Mouse (Mus musculus) kidney, postnatal 0 days (tissue): ENCODE results near the gene Elmo1. TPM values are rescaled to one million over a fixed set of nuclear protein-coding genes. Genes with fewer than 3 reads are reported as not detected.

Source experiments
- ATAC-seq: fragments of 200-750 bp; cut with Nextera tagmentation; replicated peaks from 2 replicates; pipeline ENCODE4 v1.8.0; 2017; ENCODE audit warnings: low read depth, moderate number of reproducible peaks, moderate TSS enrichment, moderate library complexity; ENCODE audit not compliant: low FRiP score
- DNase-seq: peaks from one replicate; pipeline ENCODE4 v3.0.0-alpha.2; 2016; ENCODE audit warnings: low spot score
- H3K27ac ChIP-seq: fragments of 300-500 bp; sonication (generic); 2 replicates; pipeline ENCODE4 v1.5.1; 2014; ENCODE audit warnings: mild to moderate bottlenecking
- H3K27me3 ChIP-seq: fragments of 300-500 bp; sonication (generic); 2 replicates; pipeline ENCODE4 v1.6.1; 2014; ENCODE audit warnings: low read length, mixed read lengths; ENCODE audit not compliant: insufficient read depth
- H3K36me3 ChIP-seq: fragments of 300-500 bp; sonication (generic); 2 replicates; pipeline ENCODE4 v1.6.1; 2014; ENCODE audit warnings: low read length, mixed read lengths; ENCODE audit not compliant: insufficient read depth
- H3K4me1 ChIP-seq: fragments of 300-500 bp; sonication (generic); replicated peaks from 2 replicates; pipeline ENCODE4 v1.6.1; 2014; ENCODE audit warnings: antibody characterized with exemption, low read length, mixed read lengths; ENCODE audit not compliant: insufficient read depth
- H3K4me2 ChIP-seq: fragments of 300-500 bp; sonication (generic); 2 replicates; pipeline ENCODE4 v1.6.1; 2014; ENCODE audit warnings: mild to moderate bottlenecking, low read length, moderate library complexity, mixed read lengths
- H3K4me3 ChIP-seq: fragments of 300-500 bp; sonication (generic); replicated peaks from 2 replicates; pipeline ENCODE4 v1.5.1; 2014; ENCODE audit warnings: low read depth, low read length
- H3K9ac ChIP-seq: fragments of 300-500 bp; sonication (generic); 2 replicates; pipeline ENCODE4 v1.6.1; 2014; ENCODE audit warnings: low read depth, low read length
- H3K9me3 ChIP-seq: fragments of 300-500 bp; sonication (generic); replicated peaks from 2 replicates; pipeline ENCODE4 v1.6.1; 2016; ENCODE audit warnings: low read length, inconsistent platforms, mixed read lengths
- CTCF ChIP-seq: IDR thresholded peaks from 2 replicates; pipeline ENCODE4 v1.5.1; 2016; ENCODE audit warnings: antibody characterized with exemption, low read depth, mild to moderate bottlenecking, moderate library complexity
- WGBS: fragments of 180-500 bp; shearing (Covaris S2); extraction: QIAGEN DNeasy Blood & Tissue Kit; methylation state at CpG from one replicate; pipeline ENCODE4 v1.1.7; 2014; 5-methylcytosine and 5-hydroxymethylcytosine counted together
- polyA plus RNA-seq: library from polyadenylated mRNA; unstranded; fragments of >200 nt; fragmentation: Nextera tagmentation; extraction: Ambion mirVana; gene quantifications from 2 replicates; pipeline ENCODE4 v1.2.1, GENCODE M21; 2015

Gene Elmo1
- polyA plus RNA-seq, 1 experiment from 2014 or later, result 5.1 TPM

- Histone ChIP-seq H3K4me1 (no peaks in the 10 kb centered on the region), H3K4me2 (no peak overlapping the region), H3K9ac (no peak overlapping the region), H3K36me3 (no peaks in the 10 kb centered on the region), H3K27ac (no peak overlapping the region), H3K9me3 (no peaks in the 10 kb centered on the region), H3K4me3 (no peak overlapping the region), H3K27me3 (no peaks in the 10 kb centered on the region)
- DNase-seq (no peak), ATAC-seq (no peak)
- 82% methylated on average over 3 of the region's 3 CpGs for WGBS
- no peak for TF ChIP-seq CTCF
These were observed 252.5 kb downstream of the Elmo1 start for GRCm38 (mm10) chr13:20342881-20343280.

- Histone ChIP-seq H3K4me3 (no peak overlapping the region), H3K27ac (no peak overlapping the region), H3K4me2 (no peak overlapping the region), H3K9ac (no peak overlapping the region), H3K36me3 (no peaks in the 10 kb centered on the region), H3K4me1 (no peaks in the 10 kb centered on the region), H3K9me3 (no peaks in the 10 kb centered on the region), H3K27me3 (no peaks in the 10 kb centered on the region)
- DNase-seq (no peak), ATAC-seq (no peak)
- no peak for TF ChIP-seq CTCF
- WGBS, result 83% methylated on average over 1 of the region's 1 CpGs
These were observed 259.4 kb downstream of the Elmo1 start for GRCm38 (mm10) chr13:20349754-20350153.

GRCm38 (mm10) chr13:20352631-20353030 is 262.2 kb downstream of the Elmo1 start:
- ATAC-seq, result no peak
- WGBS, result 97% methylated on average over 2 of the region's 2 CpGs

GRCm38 (mm10) chr13:20353862-20354603 is 263.6 kb downstream of the Elmo1 start:
- Histone ChIP-seq H3K4me2 (no peak overlapping the region), H3K27ac (no peak overlapping the region), H3K9ac (no peak overlapping the region), H3K4me1 (no peaks in the 10 kb centered on the region), H3K36me3 (no peaks in the 10 kb centered on the region), H3K4me3 (no peak overlapping the region), H3K27me3 (no peaks in the 10 kb centered on the region), H3K9me3 (no peaks in the 10 kb centered on the region)
- peak; percentile 15 for DNase-seq
- ATAC-seq, result no peak
- WGBS, result 34% methylated on average over 10 of the region's 10 CpGs
- peak; percentile 43 for TF ChIP-seq CTCF

More at GRCm38 (mm10) chr13:20352631-20353030, 262.2 kb downstream of the Elmo1 start:
- Histone ChIP-seq H3K4me3 (no peak overlapping the region), H3K4me1 (no peaks in the 10 kb centered on the region), H3K36me3 (no peaks in the 10 kb centered on the region), H3K4me2 (no peak overlapping the region), H3K27ac (no peak overlapping the region), H3K27me3 (no peaks in the 10 kb centered on the region), H3K9ac (no peak overlapping the region), H3K9me3 (no peaks in the 10 kb centered on the region)
- no peak for TF ChIP-seq CTCF
- no peak for DNase-seq

GRCm38 (mm10) chr13:20354604-20354999 is 264.2 kb downstream of the Elmo1 start:
- Histone ChIP-seq H3K27me3 (no peaks in the 10 kb centered on the region), H3K9me3 (no peaks in the 10 kb centered on the region), H3K36me3 (no peaks in the 10 kb centered on the region), H3K4me3 (no peak overlapping the region), H3K4me2 (no peak overlapping the region), H3K9ac (no peak overlapping the region), H3K4me1 (no peaks in the 10 kb centered on the region), H3K27ac (no peak overlapping the region)
- DNase-seq (peak; percentile 25), ATAC-seq (no peak)
- WGBS, result 70% methylated on average over 5 of the region's 5 CpGs
- TF ChIP-seq CTCF, result no peak

- no peaks in the 10 kb centered on the region for H3K4me1 ChIP-seq
- H3K9me3 ChIP-seq, result 0 out of 2 replicates have a peak, but pooled peaks cover 3% of the 10 kb centered on the region
- no peak overlapping the region for H3K27ac ChIP-seq
- 68% methylated on average over 2 of the region's 2 CpGs for WGBS
- ATAC-seq (no peak), DNase-seq (no peak)
- no peak overlapping the region for H3K9ac ChIP-seq
- no peaks in the 10 kb centered on the region for H3K27me3 ChIP-seq
- no peak for TF ChIP-seq CTCF
- no peak overlapping the region for H3K4me3 ChIP-seq
- H3K4me2 ChIP-seq, result no peak overlapping the region
- H3K36me3 ChIP-seq, result no peaks in the 10 kb centered on the region
These were observed 272.1 kb downstream of the Elmo1 start for GRCm38 (mm10) chr13:20362541-20362940.
